Mouse (Mus musculus) urinary bladder, postnatal 10 days (tissue): Measurements from ENCODE around the gene Mknk2.
A peak's percentile ranks its signal among the peaks of the same experiment; 100 is the strongest.

Experiments used
- DNase-seq: peaks from one replicate; pipeline ENCODE4 v3.0.0; 2022; ENCODE audit warnings: low spot score

The Mknk2 gene

GRCm38 (mm10) chr10:80692249-80693165, 14.6 kb upstream of the Mknk2 start:
- no peak for DNase-seq

GRCm38 (mm10) chr10:80687850-80688249, 9.9 kb upstream of the Mknk2 start:
- no peak for DNase-seq

GRCm38 (mm10) chr10:80686617-80687016, 8.7 kb upstream of the Mknk2 start:
- DNase-seq, result no peak

GRCm38 (mm10) chr10:80684984-80685383, 7.1 kb upstream of the Mknk2 start:
- no peak for DNase-seq

- DNase-seq, result no peak
Measured at GRCm38 (mm10) chr10:80684214-80684613, 6.3 kb upstream of the Mknk2 start.

- DNase-seq, result no peak
Measured at GRCm38 (mm10) chr10:80683647-80684046, 5.7 kb upstream of the Mknk2 start.

GRCm38 (mm10) chr10:80682003-80682402, 4.1 kb upstream of the Mknk2 start:
- no peak for DNase-seq

- DNase-seq, result no peak
Measured at GRCm38 (mm10) chr10:80680260-80680696, 2.4 kb upstream of the Mknk2 start.

GRCm38 (mm10) chr10:80679556-80680259, 1.8 kb upstream of the Mknk2 start:
- DNase-seq, result no peak

- DNase-seq, result no peak
Measured at GRCm38 (mm10) chr10:80678601-80679377, 877 bp upstream of the Mknk2 start.

GRCm38 (mm10) chr10:80677128-80677875, 610 bp downstream of the Mknk2 start:
- DNase-seq, result no peak

- DNase-seq, result peak; percentile 99
Measured at GRCm38 (mm10) chr10:80676198-80676928, 1.5 kb downstream of the Mknk2 start.

- DNase-seq, result no peak
Measured at GRCm38 (mm10) chr10:80675405-80676197, 2.3 kb downstream of the Mknk2 start.

- DNase-seq, result no peak
Measured at GRCm38 (mm10) chr10:80674851-80675404, 3.0 kb downstream of the Mknk2 start.

GRCm38 (mm10) chr10:80674161-80674711, 3.7 kb downstream of the Mknk2 start:
- DNase-seq, result no peak

- no peak for DNase-seq
Measured at GRCm38 (mm10) chr10:80673690-80674089, 4.2 kb downstream of the Mknk2 start.

- no peak for DNase-seq
Measured at GRCm38 (mm10) chr10:80671936-80672690, 5.8 kb downstream of the Mknk2 start.

- DNase-seq, result no peak
Measured at GRCm38 (mm10) chr10:80671251-80671650, 6.7 kb downstream of the Mknk2 start.

GRCm38 (mm10) chr10:80670531-80670930, 7.4 kb downstream of the Mknk2 start:
- no peak for DNase-seq
